Mouse (Mus musculus) midbrain, embryonic 11.5 days (tissue): ENCODE data around the gene Tysnd1. TPM values are rescaled to one million over a fixed set of nuclear protein-coding genes. Genes with fewer than 3 reads are reported as not detected.

Experiments used
- ATAC-seq: fragments of 200-750 bp; cut with Nextera tagmentation; 2 replicates; pipeline ENCODE4 v1.8.0; 2017; ENCODE audit warnings: moderate TSS enrichment, moderate library complexity; ENCODE audit not compliant: low FRiP score
- DNase-seq: peaks from one replicate; pipeline ENCODE4 v3.0.0; 2015; ENCODE audit warnings: low spot score; ENCODE audit errors: missing footprints
- H3K27ac ChIP-seq: fragments of 300-500 bp; sonication (generic); 2 replicates; pipeline ENCODE4 v1.5.1; 2014; ENCODE audit warnings: low read depth, low read length
- H3K27me3 ChIP-seq: fragments of 300-500 bp; sonication (generic); 2 replicates; pipeline ENCODE4 v1.6.1; 2014; ENCODE audit warnings: mild to moderate bottlenecking, low read length, moderate library complexity, mixed read lengths; ENCODE audit not compliant: control insufficient read depth, insufficient read depth
- H3K36me3 ChIP-seq: fragments of 300-500 bp; sonication (generic); 2 replicates; pipeline ENCODE4 v1.6.1; 2014; ENCODE audit warnings: mild to moderate bottlenecking, low read length, moderate library complexity, mixed read lengths; ENCODE audit not compliant: control insufficient read depth, insufficient read depth
- H3K4me1 ChIP-seq: fragments of 300-500 bp; sonication (generic); 2 replicates; pipeline ENCODE4 v1.6.1; 2014; ENCODE audit warnings: low read length; ENCODE audit not compliant: control insufficient read depth, insufficient read depth
- H3K4me2 ChIP-seq: fragments of 300-500 bp; sonication (generic); 2 replicates; pipeline ENCODE4 v1.6.1; 2014; ENCODE audit warnings: mild to moderate bottlenecking, moderate library complexity
- H3K4me3 ChIP-seq: fragments of 300-500 bp; sonication (generic); 2 replicates; pipeline ENCODE4 v1.5.1; 2014; ENCODE audit warnings: low read depth, low read length
- H3K9ac ChIP-seq: fragments of 300-500 bp; sonication (generic); 2 replicates; pipeline ENCODE4 v1.6.1; 2014; ENCODE audit warnings: low read length
- H3K9me3 ChIP-seq: fragments of 300-500 bp; sonication (generic); 2 replicates; pipeline ENCODE4 v1.6.1; 2016; ENCODE audit warnings: low read length; ENCODE audit not compliant: control insufficient read depth
- WGBS: fragments of 180-500 bp; shearing (Covaris S2); extraction: QIAGEN DNeasy Blood & Tissue Kit; methylation state at CpG from one replicate; pipeline ENCODE4 v1.1.7; 2014; 5-methylcytosine and 5-hydroxymethylcytosine counted together
- polyA plus RNA-seq: library from polyadenylated mRNA; unstranded; fragments of >200 nt; fragmentation: Nextera tagmentation; extraction: Ambion mirVana; gene quantifications from 2 replicates; pipeline ENCODE4 v1.2.1, GENCODE M21; 2014

Gene Tysnd1
- polyA plus RNA-seq, 1 experiment from 2014 or later: 27.9 TPM

DNA sequence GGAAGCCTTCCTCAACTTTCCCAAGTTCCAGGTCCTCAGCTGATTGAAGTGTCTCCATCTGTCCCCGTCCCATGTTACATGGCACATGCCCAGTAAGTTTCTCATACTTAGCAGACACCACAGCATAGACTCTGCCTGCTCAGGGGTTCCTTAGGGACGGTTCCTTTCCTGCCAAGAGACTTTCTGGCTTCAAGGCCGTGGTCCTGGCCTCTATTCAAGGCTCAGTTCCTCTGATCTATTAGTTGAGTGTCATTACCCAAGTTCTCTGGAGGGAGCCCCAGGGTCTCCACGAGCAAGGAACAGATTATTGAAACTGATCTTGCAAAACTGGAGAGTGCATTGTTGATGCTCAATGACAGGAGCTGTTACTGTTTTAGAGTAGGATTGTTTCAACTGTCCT, 9.3 kb downstream of the Tysnd1 start:
- Histone ChIP-seq H3K4me2 (no peak overlapping the region), H3K36me3 (no peaks in the 10 kb centered on the region), H3K9ac (no peak overlapping the region), H3K27me3 (no peaks in the 10 kb centered on the region), H3K9me3 (no peaks in the 10 kb centered on the region), H3K4me3 (no peak overlapping the region), H3K27ac (no peak overlapping the region), H3K4me1 (no peaks in the 10 kb centered on the region)
- 85% methylated on average over 4 of the region's 4 CpGs for WGBS
- ATAC-seq (no peak), DNase-seq (no peak)

DNA sequence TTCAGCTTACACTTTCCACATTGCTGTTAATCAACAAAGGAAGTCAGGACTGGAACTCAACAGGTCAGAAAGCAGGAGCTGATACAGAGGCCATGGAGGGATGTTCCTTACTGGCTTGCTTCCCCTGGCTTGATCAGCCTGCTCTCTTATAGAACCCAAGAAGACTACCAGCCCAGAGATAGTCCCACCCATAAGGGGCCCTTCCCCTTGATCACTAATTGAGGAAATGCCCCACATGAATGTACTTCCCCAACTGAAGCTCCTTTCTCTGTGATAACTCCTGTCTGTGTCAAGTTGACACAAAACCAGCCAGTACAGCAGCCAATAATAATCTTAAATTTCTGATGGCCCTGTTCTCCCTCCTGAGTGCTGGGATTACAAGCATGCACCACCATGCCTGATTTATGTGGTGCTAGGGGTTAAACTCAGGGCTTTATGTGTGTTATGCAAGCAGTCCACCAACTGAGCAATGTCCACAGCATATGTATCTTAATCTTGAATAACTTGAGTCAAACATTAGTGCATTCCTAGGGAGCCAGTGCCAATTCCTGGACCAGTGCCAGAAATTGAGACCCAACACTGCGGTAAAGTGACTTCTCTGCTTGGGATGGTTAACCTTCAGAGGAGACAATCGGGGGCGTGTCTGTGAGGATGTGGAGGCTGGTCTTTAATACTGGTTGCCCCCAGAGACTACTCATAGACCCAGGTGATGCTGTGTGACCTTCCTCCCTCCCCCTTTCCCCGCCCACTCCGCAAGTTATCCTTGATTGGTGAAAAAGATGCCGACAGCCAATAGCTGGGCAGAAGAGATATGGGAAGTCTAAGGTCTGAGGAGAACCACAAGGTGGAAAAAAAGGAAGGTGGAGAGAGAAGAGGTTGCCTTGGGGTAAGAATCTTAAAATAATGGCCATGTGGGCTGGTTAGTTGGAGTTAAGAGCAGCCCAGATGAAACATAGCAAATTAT, 11.4 kb downstream of the Tysnd1 start:
- Histone ChIP-seq H3K4me1 (no peaks in the 10 kb centered on the region), H3K9me3 (no peaks in the 10 kb centered on the region), H3K27me3 (no peaks in the 10 kb centered on the region), H3K27ac (no peak overlapping the region), H3K36me3 (no peaks in the 10 kb centered on the region), H3K4me3 (no peak overlapping the region), H3K4me2 (no peak overlapping the region), H3K9ac (no peak overlapping the region)
- DNase-seq (no peak), ATAC-seq (no peak)
- 78% methylated on average over 6 of the region's 6 CpGs for WGBS

GRCm38 (mm10) chr10:61713601-61714000, 18.3 kb downstream of the Tysnd1 start:
- Histone ChIP-seq H3K9ac (no peak overlapping the region), H3K4me3 (no peak overlapping the region), H3K4me2 (no peak overlapping the region), H3K27me3 (peaks cover 4% of the 10 kb centered on the region), H3K27ac (no peak overlapping the region), H3K4me1 (0 out of 2 replicates have a peak, but pooled peaks cover 3% of the 10 kb centered on the region), H3K36me3 (no peaks in the 10 kb centered on the region), H3K9me3 (no peaks in the 10 kb centered on the region)
- 73% methylated on average over 3 of the region's 3 CpGs for WGBS
- no peak for ATAC-seq
- DNase-seq: no peak

GRCm38 (mm10) chr10:61714146-61714545, 18.8 kb downstream of the Tysnd1 start:
- DNase-seq (no peak), ATAC-seq (no peak)
- Histone ChIP-seq H3K27me3 (peaks cover 4% of the 10 kb centered on the region), H3K4me3 (no peak overlapping the region), H3K4me2 (no peak overlapping the region), H3K27ac (no peak overlapping the region), H3K4me1 (0 out of 2 replicates have a peak, but pooled peaks cover 3% of the 10 kb centered on the region), H3K36me3 (no peaks in the 10 kb centered on the region), H3K9me3 (no peaks in the 10 kb centered on the region), H3K9ac (no peak overlapping the region)
- 89% methylated on average over 4 of the region's 4 CpGs for WGBS

- H3K4me3 ChIP-seq: peak within 1 kb of the TSS; percentile 52
- peak within 1 kb of the TSS; percentile 91 for H3K4me2 ChIP-seq
- H3K36me3 ChIP-seq: no peaks in the 10 kb centered on the region
- H3K9me3 ChIP-seq: no peaks in the 10 kb centered on the region
- WGBS: 15% methylated on average over 34 of the region's 36 CpGs
- H3K9ac ChIP-seq: peak within 1 kb of the TSS; percentile 58
- 0 out of 2 replicates have a peak, but pooled peaks cover 3% of the 10 kb centered on the region for H3K4me1 ChIP-seq
- H3K27me3 ChIP-seq: peaks cover 4% of the 10 kb centered on the region
- H3K27ac ChIP-seq: no peak within 1 kb of the TSS
- DNase-seq (peak; percentile 90), ATAC-seq (peak; percentile 86)
Observed at GRCm38 (mm10) chr10:61714771-61715461, 19.6 kb downstream of the Tysnd1 start, which contains the start of gene Aifm2. Gene Aifm2 (plus strand): TSS chr10:61715263.

GRCm38 (mm10) chr10:61715462-61715837, 20.1 kb downstream of the Tysnd1 start:
- peak overlapping the region; percentile 91 for H3K4me2 ChIP-seq
- peaks cover 4% of the 10 kb centered on the region for H3K27me3 ChIP-seq
- DNase-seq: no peak
- H3K27ac ChIP-seq: no peak overlapping the region
- H3K9ac ChIP-seq: peak overlapping the region; percentile 58
- H3K4me1 ChIP-seq: 0 out of 2 replicates have a peak, but pooled peaks cover 3% of the 10 kb centered on the region
- no peaks in the 10 kb centered on the region for H3K9me3 ChIP-seq
- no peaks in the 10 kb centered on the region for H3K36me3 ChIP-seq
- 5% methylated on average over 11 of the region's 11 CpGs for WGBS
- H3K4me3 ChIP-seq: peak overlapping the region; percentile 52
- ATAC-seq: peak; percentile 59

GRCm38 (mm10) chr10:61715996-61716864, 20.9 kb downstream of the Tysnd1 start:
- Histone ChIP-seq H3K4me3 (no peak overlapping the region), H3K9me3 (no peaks in the 10 kb centered on the region), H3K36me3 (no peaks in the 10 kb centered on the region), H3K27me3 (peaks cover 4% of the 10 kb centered on the region), H3K9ac (no peak overlapping the region), H3K27ac (no peak overlapping the region), H3K4me1 (0 out of 2 replicates have a peak, but pooled peaks cover 3% of the 10 kb centered on the region), H3K4me2 (no peak overlapping the region; the same call in 1 of the 2 replicates)
- WGBS: 73% methylated on average over 7 of the region's 7 CpGs
- no peak for DNase-seq
- ATAC-seq: no peak

DNA sequence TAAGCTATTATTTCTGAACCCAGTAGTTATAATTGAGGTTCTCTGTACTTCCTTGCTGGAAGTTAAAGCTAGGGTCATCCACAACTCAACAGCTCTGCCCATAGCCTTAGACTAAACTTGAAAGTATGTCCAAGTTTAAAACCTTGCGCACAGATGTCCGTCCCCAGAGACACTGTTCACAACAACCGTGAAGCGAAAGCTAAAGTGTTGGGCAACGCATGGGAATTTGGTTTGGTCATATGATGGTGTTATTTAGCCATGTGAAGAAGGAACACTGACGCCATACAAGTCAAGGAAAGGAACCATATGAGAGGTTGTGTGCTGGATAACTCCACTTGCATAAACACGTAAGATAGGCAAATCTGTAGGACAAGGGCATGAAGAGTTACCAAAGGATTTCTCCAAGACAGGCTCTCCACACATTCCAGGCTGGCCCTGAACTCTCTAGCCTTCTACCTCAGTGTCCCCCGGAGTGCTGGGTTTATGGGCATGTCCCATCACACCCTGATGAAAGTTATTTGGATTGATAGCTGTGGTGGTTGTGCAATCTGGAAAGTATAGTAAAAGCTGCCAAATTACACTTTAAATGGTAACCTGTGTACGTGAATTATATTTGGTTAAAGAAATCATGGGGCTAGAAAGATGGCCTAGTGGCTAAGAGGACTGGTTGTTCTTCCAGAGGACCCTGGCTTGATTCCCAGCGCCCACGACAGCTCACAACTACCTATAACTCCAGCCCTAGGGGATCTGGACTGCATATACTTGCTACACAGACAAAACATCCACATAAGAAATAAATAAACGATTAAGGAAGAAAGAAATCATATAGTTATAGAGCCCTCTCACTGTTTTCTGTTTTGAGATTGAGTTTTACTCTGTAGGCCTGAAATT, 22.3 kb downstream of the Tysnd1 start:
- 91% methylated on average over 12 of the region's 12 CpGs for WGBS
- H3K27ac ChIP-seq: no peak overlapping the region
- H3K4me1 ChIP-seq: 0 out of 2 replicates have a peak, but pooled peaks cover 3% of the 10 kb centered on the region
- H3K36me3 ChIP-seq: no peaks in the 10 kb centered on the region
- no peak overlapping the region for H3K4me2 ChIP-seq
- ATAC-seq (no peak), DNase-seq (no peak)
- no peak overlapping the region for H3K4me3 ChIP-seq
- H3K9ac ChIP-seq: no peak overlapping the region
- H3K27me3 ChIP-seq: peaks cover 4% of the 10 kb centered on the region
- no peaks in the 10 kb centered on the region for H3K9me3 ChIP-seq
